Mouse (Mus musculus): ENCODE results near the gene Gnao1. TPM values are rescaled to one million over a fixed set of nuclear protein-coding genes. Genes with fewer than 3 reads are reported as not detected.

The Gnao1 gene
- polyA plus RNA-seq, 1 experiment from 2014 or later = 140 TPM

Small RNA genes lying within 50 kb of the gene (microRNA-seq; reads per million reads assigned to microRNA genes)
- not detected for gene Gm24159

Other genes with a start within 250 kb of the Gnao1 start
- gene Amfr, start 202.9 kb downstream of the Gnao1 start, polyA plus RNA-seq (2015; fragmentation: Nextera tagmentation; extraction: Ambion mirVana) = 58.1 and 64.7 TPM in 2 replicates
- 137 and 138 TPM in 2 replicates for gene Nudt21, start 227.1 kb downstream of the Gnao1 start, polyA plus RNA-seq (2015; fragmentation: Nextera tagmentation; extraction: Ambion mirVana)
- gene Ogfod1, start 227.2 kb downstream of the Gnao1 start, polyA plus RNA-seq (2015; fragmentation: Nextera tagmentation; extraction: Ambion mirVana) = 13.4 and 15.4 TPM in 2 replicates